Mouse (Mus musculus) liver, embryonic 11.5 days (tissue): ENCODE data around the gene Abcb5. TPM values are rescaled to one million over a fixed set of nuclear protein-coding genes. Genes with fewer than 3 reads are reported as not detected.

ENCODE experiments used
- ATAC-seq: fragments of 200-750 bp; cut with Nextera tagmentation; replicated peaks from 2 replicates; pipeline ENCODE4 v1.8.0; 2017; ENCODE audit warnings: moderate number of reproducible peaks, mild to moderate bottlenecking, moderate TSS enrichment, moderate library complexity; ENCODE audit not compliant: low FRiP score
- DNase-seq: peaks from one replicate; pipeline ENCODE4 v3.0.0-alpha.2; 2017; ENCODE audit warnings: low spot score
- H3K27ac ChIP-seq: fragments of 300-500 bp; sonication (generic); 2 replicates; pipeline ENCODE4 v1.5.1; 2014; ENCODE audit warnings: mild to moderate bottlenecking, low read depth, low read length, control low read depth
- H3K27me3 ChIP-seq: fragments of 300-500 bp; sonication (generic); replicated peaks from 2 replicates; pipeline ENCODE4 v1.6.1; 2014; ENCODE audit warnings: low read length, mixed read lengths; ENCODE audit not compliant: control insufficient read depth, insufficient read depth
- H3K36me3 ChIP-seq: fragments of 300-500 bp; sonication (generic); 2 replicates; pipeline ENCODE4 v1.6.1; 2014; ENCODE audit warnings: mild to moderate bottlenecking, low read length, moderate library complexity, mixed read lengths; ENCODE audit not compliant: control insufficient read depth, insufficient read depth
- H3K4me1 ChIP-seq: fragments of 300-500 bp; sonication (generic); replicated peaks from 2 replicates; pipeline ENCODE4 v1.6.1; 2014; ENCODE audit warnings: low read length, mixed read lengths; ENCODE audit not compliant: control insufficient read depth, insufficient read depth
- H3K4me2 ChIP-seq: fragments of 300-500 bp; sonication (generic); 2 replicates; pipeline ENCODE4 v1.6.1; 2014; ENCODE audit warnings: mild to moderate bottlenecking, control low read depth, moderate library complexity
- H3K4me3 ChIP-seq: fragments of 300-500 bp; sonication (generic); 2 replicates; pipeline ENCODE4 v1.5.1; 2014; ENCODE audit warnings: low read depth, low read length, control low read depth
- H3K9ac ChIP-seq: fragments of 300-500 bp; sonication (generic); 2 replicates; pipeline ENCODE4 v1.6.1; 2014; ENCODE audit warnings: low read depth, low read length, control low read depth
- H3K9me3 ChIP-seq: fragments of 300-500 bp; sonication (generic); 2 replicates; pipeline ENCODE4 v1.6.1; 2016; ENCODE audit warnings: low read length, inconsistent platforms, mixed read lengths; ENCODE audit not compliant: control insufficient read depth
- WGBS: fragments of 180-500 bp; shearing (Covaris S2); extraction: QIAGEN DNeasy Blood & Tissue Kit; methylation state at CpG from one replicate; pipeline ENCODE4 v1.1.7; 2014; 5-methylcytosine and 5-hydroxymethylcytosine counted together
- polyA plus RNA-seq: library from polyadenylated mRNA; unstranded; fragments of >200 nt; fragmentation: Nextera tagmentation; extraction: Ambion mirVana; gene quantifications from 2 replicates; pipeline ENCODE4 v1.2.1, GENCODE M21; 2014

Gene Abcb5
- polyA plus RNA-seq, 1 experiment from 2014 or later = not detected

GRCm38 (mm10) chr12:118910360-118910759 is 55.9 kb downstream of the Abcb5 start:
- Histone ChIP-seq H3K27ac (no peak overlapping the region), H3K9ac (no peak overlapping the region), H3K36me3 (no peaks in the 10 kb centered on the region), H3K4me3 (no peak overlapping the region), H3K4me2 (no peak overlapping the region), H3K9me3 (no peaks in the 10 kb centered on the region), H3K4me1 (no peaks in the 10 kb centered on the region), H3K27me3 (no peaks in the 10 kb centered on the region)
- DNase-seq = no peak
- WGBS = 61% methylated on average over 2 of the region's 2 CpGs
- ATAC-seq = no peak

- DNase-seq (no peak), ATAC-seq (no peak)
- Histone ChIP-seq H3K9ac (no peak overlapping the region), H3K4me3 (no peak overlapping the region), H3K4me1 (no peaks in the 10 kb centered on the region), H3K27ac (no peak overlapping the region), H3K27me3 (no peaks in the 10 kb centered on the region), H3K4me2 (no peak overlapping the region), H3K9me3 (no peaks in the 10 kb centered on the region), H3K36me3 (no peaks in the 10 kb centered on the region)
- WGBS = 47% methylated on average over 5 of the region's 5 CpGs
Observed at GRCm38 (mm10) chr12:118902249-118902648, 64.0 kb downstream of the Abcb5 start.

- no peaks in the 10 kb centered on the region for H3K9me3 ChIP-seq
- no peak overlapping the region for H3K27ac ChIP-seq
- 69% methylated on average over 2 of the region's 2 CpGs for WGBS
- H3K9ac ChIP-seq = no peak overlapping the region
- no peak for DNase-seq
- H3K36me3 ChIP-seq = no peaks in the 10 kb centered on the region
- H3K27me3 ChIP-seq = no peaks in the 10 kb centered on the region
- ATAC-seq = no peak
- H3K4me1 ChIP-seq = no peaks in the 10 kb centered on the region
- no peak overlapping the region for H3K4me2 ChIP-seq
- H3K4me3 ChIP-seq = no peak overlapping the region
Observed at GRCm38 (mm10) chr12:118887964-118888363, 78.3 kb downstream of the Abcb5 start.

- Histone ChIP-seq H3K36me3 (no peaks in the 10 kb centered on the region), H3K9me3 (no peaks in the 10 kb centered on the region), H3K9ac (no peak overlapping the region), H3K4me3 (no peak overlapping the region), H3K4me2 (no peak overlapping the region), H3K4me1 (no peaks in the 10 kb centered on the region), H3K27me3 (no peaks in the 10 kb centered on the region), H3K27ac (no peak overlapping the region)
- ATAC-seq (no peak), DNase-seq (no peak)
Observed at GRCm38 (mm10) chr12:118882790-118883189, 83.4 kb downstream of the Abcb5 start.

GRCm38 (mm10) chr12:118872673-118873072 is 93.5 kb downstream of the Abcb5 start:
- DNase-seq (no peak), ATAC-seq (no peak)
- 80% methylated on average over 8 of the region's 8 CpGs for WGBS
- Histone ChIP-seq H3K36me3 (no peaks in the 10 kb centered on the region), H3K9ac (no peak overlapping the region), H3K4me1 (no peaks in the 10 kb centered on the region), H3K9me3 (no peaks in the 10 kb centered on the region), H3K27me3 (no peaks in the 10 kb centered on the region), H3K27ac (no peak overlapping the region), H3K4me2 (no peak overlapping the region), H3K4me3 (no peak overlapping the region)

- Histone ChIP-seq H3K4me1 (no peaks in the 10 kb centered on the region), H3K4me2 (no peak overlapping the region), H3K4me3 (no peak overlapping the region), H3K9ac (no peak overlapping the region), H3K9me3 (no peaks in the 10 kb centered on the region), H3K36me3 (no peaks in the 10 kb centered on the region), H3K27ac (no peak overlapping the region), H3K27me3 (peaks cover 49% of the 10 kb centered on the region)
- ATAC-seq (no peak), DNase-seq (no peak)
- 3% methylated on average over 7 of the region's 7 CpGs for WGBS
Observed at GRCm38 (mm10) chr12:118856151-118856550, 110.1 kb downstream of the Abcb5 start.

GRCm38 (mm10) chr12:118854831-118855453 is 111.3 kb downstream of the Abcb5 start:
- 0 out of 2 replicates have a peak overlapping the region, but pooled peaks have one; percentile 17 for H3K9ac ChIP-seq
- DNase-seq (peak; percentile 75), ATAC-seq (peak; percentile 88)
- no peaks in the 10 kb centered on the region for H3K4me1 ChIP-seq
- H3K27ac ChIP-seq = no peak overlapping the region
- WGBS = under 1% methylated on average over 34 of the region's 34 CpGs
- no peaks in the 10 kb centered on the region for H3K36me3 ChIP-seq
- H3K4me2 ChIP-seq = peak overlapping the region; percentile 54
- peaks cover 61% of the 10 kb centered on the region for H3K27me3 ChIP-seq
- H3K4me3 ChIP-seq = peak overlapping the region; percentile 45
- no peaks in the 10 kb centered on the region for H3K9me3 ChIP-seq

- ATAC-seq (no peak), DNase-seq (no peak)
- Histone ChIP-seq H3K9ac (no peak overlapping the region), H3K4me1 (no peaks in the 10 kb centered on the region), H3K9me3 (no peaks in the 10 kb centered on the region), H3K27me3 (peaks cover 66% of the 10 kb centered on the region), H3K36me3 (no peaks in the 10 kb centered on the region), H3K27ac (no peak overlapping the region), H3K4me2 (peak overlapping the region; percentile 54), H3K4me3 (peak overlapping the region; percentile 45)
- 6% methylated on average over 10 of the region's 10 CpGs for WGBS
Observed at GRCm38 (mm10) chr12:118854401-118854800, 111.8 kb downstream of the Abcb5 start.

- no peak overlapping the region for H3K27ac ChIP-seq
- ATAC-seq (no peak), DNase-seq (no peak)
- H3K4me2 ChIP-seq = no peak overlapping the region
- WGBS = 1% methylated on average over 3 of the region's 3 CpGs
- H3K4me1 ChIP-seq = no peaks in the 10 kb centered on the region; the same call in 1 of the 2 replicates
- no peak overlapping the region for H3K4me3 ChIP-seq
- H3K9me3 ChIP-seq = no peaks in the 10 kb centered on the region
- H3K9ac ChIP-seq = no peak overlapping the region
- peaks cover 77% of the 10 kb centered on the region for H3K27me3 ChIP-seq
- no peaks in the 10 kb centered on the region for H3K36me3 ChIP-seq
Observed at GRCm38 (mm10) chr12:118853331-118853730, 112.9 kb downstream of the Abcb5 start.
